ENCODE assay signal across 11 mouse cellular contexts in genomic region chr3:88538271-88539145, GRCm38 (mm10). TPM values are rescaled to one million over a fixed set of nuclear protein-coding genes. Genes with fewer than 3 reads are reported as not detected.
DNase-seq lines count a peak whose midpoint lies in the region; ATAC-seq and TF ChIP-seq lines count a peak whose summit lies in the region.
"Had no signal": no experiment of that assay in that cellular context is flagged by ENCODE, and none has a peak within 500 bp of the region (broad histone marks: within the 10 kb centered on the region; RNA-seq: fewer than 3 reads in every experiment).

No protein-coding gene starts in this region.

- peaks cover 24% of the 10 kb centered on the region for H3K36me3 ChIP-seq in heart, embryonic 11.5 days (ENCODE audit: control insufficient read depth, insufficient read depth, low read length)
- H3K36me3 ChIP-seq in heart, adult 2 months (ENCODE audit: control insufficient read depth, insufficient read depth, low read length) = no peaks in the 10 kb centered on the region
- H3K36me3 ChIP-seq in hindbrain, embryonic 10.5 days = peaks cover 72% of the 10 kb centered on the region
- peaks cover 50% of the 10 kb centered on the region for H3K36me3 ChIP-seq in midbrain, embryonic 13.5 days

- H3K4me2 ChIP-seq in heart, embryonic 11.5 days = 0 out of 2 replicates have a peak overlapping the region, but pooled peaks have one; percentile 6
- H3K4me2 ChIP-seq in midbrain, embryonic 13.5 days (replicated peaks) = peak overlapping the region; percentile 89

- H3K79me2 ChIP-seq in heart, adult 2 months (replicated peaks; ENCODE audit: control insufficient read depth, insufficient read depth, low read length) = no peaks in the 10 kb centered on the region

- TF ChIP-seq POLR2A in heart, adult 2 months (IDR thresholded peaks at IDR 0.05; ENCODE audit: insufficient read depth, low read depth, low read length) = no peak
- TF ChIP-seq POLR2A in cerebellum, adult 2 months (IDR thresholded peaks at IDR 0.05; ENCODE audit: borderline replicate concordance, insufficient read depth, low read length) = no peak

- H3K4me3 ChIP-seq in heart, embryonic 11.5 days (ENCODE audit: low read depth, low read length) = no peak overlapping the region
- H3K4me3 ChIP-seq in heart, adult 2 months = no peak overlapping the region
- peak overlapping the region; percentile 96 for H3K4me3 ChIP-seq in hindbrain, embryonic 10.5 days
- peak overlapping the region; percentile 28 for H3K4me3 ChIP-seq in midbrain, embryonic 13.5 days (replicated peaks)
- no peak overlapping the region for H3K4me3 ChIP-seq in cerebellum, adult 2 months (replicated peaks; ENCODE audit: insufficient read depth, low read depth, low read length)

- TF ChIP-seq CTCF in heart, adult 2 months (IDR thresholded peaks at IDR 0.05) = no peak
- TF ChIP-seq CTCF in cerebellum, adult 2 months (IDR thresholded peaks at IDR 0.05; ENCODE audit: borderline replicate concordance, insufficient read depth, low read depth, low read length) = no peak

- intact Hi-C loops in heart, adult 2 months (cut with DNase I) = no loop called here

- WGBS in heart, embryonic 11.5 days (ENCODE audit: insufficient replicate concordance) = 42% methylated on average over 9 of the region's 9 CpGs
- 76% methylated on average over 9 of the region's 9 CpGs for WGBS in heart, adult 2 months
- WGBS in hindbrain, embryonic 10.5 days = 20% methylated on average over 9 of the region's 9 CpGs
- 8% methylated on average over 9 of the region's 9 CpGs for WGBS in midbrain, embryonic 13.5 days
- 52% methylated on average over 9 of the region's 9 CpGs for WGBS in cerebellum, adult 2 months

- H3K27ac ChIP-seq in heart, embryonic 11.5 days (ENCODE audit: low read depth, low read length) = no peak overlapping the region
- no peak overlapping the region for H3K27ac ChIP-seq in heart, adult 2 months
- peak overlapping the region; percentile 84 for H3K27ac ChIP-seq in hindbrain, embryonic 10.5 days
- H3K27ac ChIP-seq in midbrain, embryonic 13.5 days = peak overlapping the region; percentile 99
- H3K27ac ChIP-seq in cerebellum, adult 2 months (ENCODE audit: insufficient read depth, low read length) = no peak overlapping the region

- no peak for DNase-seq in heart, adult 2 months
- DNase-seq in embryo, embryonic 11 days = peak; percentile 47
- DNase-seq in hindbrain, embryonic 10.5 days (ENCODE audit: low spot score) = peak; percentile 48
- no peak for DNase-seq in frontal cortex, postnatal 14 days (ENCODE audit: low spot score in 2 of 2)
- DNase-seq in cerebellum, adult 2 months = no peak
- no peak for DNase-seq in thymus, postnatal 14 days
- DNase-seq: gastrocnemius, postnatal 25 days; lung, postnatal 10 days had no signal

- H3K9me3 ChIP-seq in heart, embryonic 11.5 days (replicated peaks; ENCODE audit: control insufficient read depth, low read length) = no peaks in the 10 kb centered on the region
- no peaks in the 10 kb centered on the region for H3K9me3 ChIP-seq in hindbrain, embryonic 10.5 days
- H3K9me3 ChIP-seq in midbrain, embryonic 13.5 days = no peaks in the 10 kb centered on the region

- TF ChIP-seq EP300 in heart, adult 2 months (IDR thresholded peaks at IDR 0.05; ENCODE audit: insufficient read depth, low read depth, low read length) = no peak

- H3K9ac ChIP-seq in heart, embryonic 11.5 days (ENCODE audit: low read depth, low read length) = no peak overlapping the region
- H3K9ac ChIP-seq in heart, adult 2 months (ENCODE audit: low read depth, low read length) = no peak overlapping the region
- H3K9ac ChIP-seq in midbrain, embryonic 13.5 days (replicated peaks) = peak overlapping the region; percentile 100

- peaks cover 50% of the 10 kb centered on the region for H3K4me1 ChIP-seq in heart, embryonic 11.5 days (ENCODE audit: control insufficient read depth, insufficient read depth, low read length)
- peaks cover 3% of the 10 kb centered on the region; the same call in 1 of the 2 replicates for H3K4me1 ChIP-seq in heart, adult 2 months (ENCODE audit: control insufficient read depth, insufficient read depth, low read length)
- peaks cover 95% of the 10 kb centered on the region for H3K4me1 ChIP-seq in hindbrain, embryonic 10.5 days (replicated peaks)
- peaks cover 82% of the 10 kb centered on the region for H3K4me1 ChIP-seq in midbrain, embryonic 13.5 days (replicated peaks)
- H3K4me1 ChIP-seq in cerebellum, adult 2 months (ENCODE audit: control insufficient read depth, insufficient read depth, low read length) = peaks cover 23% of the 10 kb centered on the region

- no peaks in the 10 kb centered on the region for H3K27me3 ChIP-seq in heart, embryonic 11.5 days (ENCODE audit: control insufficient read depth, insufficient read depth, low read length)
- H3K27me3 ChIP-seq in heart, adult 2 months (ENCODE audit: control insufficient read depth, insufficient read depth, low read length) = no peaks in the 10 kb centered on the region
- H3K27me3 ChIP-seq in hindbrain, embryonic 10.5 days (ENCODE audit: insufficient read depth, poor library complexity, severe bottlenecking) = no peaks in the 10 kb centered on the region
- H3K27me3 ChIP-seq in midbrain, embryonic 13.5 days = no peaks in the 10 kb centered on the region
- H3K27me3 ChIP-seq in cerebellum, adult 2 months (ENCODE audit: control insufficient read depth, insufficient read depth, low read length) = no peaks in the 10 kb centered on the region

- ATAC-seq in heart, embryonic 11.5 days (replicated peaks; ENCODE audit: insufficient number of reproducible peaks, low FRiP score, low TSS enrichment) = no peak
- ATAC-seq in midbrain, embryonic 13.5 days = no peak

RNA-seq across cellular contexts. Expression of gene Mex3a, which starts 6.3 kb away (rescaled TPM):
- 16.5 and 16.9 TPM in 2 replicates for polyA plus RNA-seq in heart, embryonic 11.5 days (2014; fragmentation: Nextera tagmentation; extraction: Ambion mirVana)
- under 1 TPM; 0.42 to 0.45 TPM for total RNA-seq in heart, adult 2 months (2021)
- 0.27 and 0.59 TPM in 2 replicates for polyA plus RNA-seq in heart, adult 2 months (2012; rRNA removed)
- 30.7 and 31.0 TPM in 2 replicates for polyA plus RNA-seq in hindbrain, embryonic 10.5 days (2016; fragmentation: Nextera tagmentation; extraction: Ambion mirVana)
- polyA plus RNA-seq in midbrain, embryonic 13.5 days (2015; fragmentation: Nextera tagmentation; extraction: Ambion mirVana) = 49.5 and 51.5 TPM in 2 replicates
- polyA plus RNA-seq in cerebellum, adult 2 months (2012; rRNA removed) = 1.2 and 1.3 TPM in 2 replicates

RNA-seq across cellular contexts. Expression of gene Rab25, which starts 9.6 kb away (rescaled TPM):
- 0.21 TPM in 1 of 2 replicates, not detected in the other for polyA plus RNA-seq in heart, embryonic 11.5 days (2014; fragmentation: Nextera tagmentation; extraction: Ambion mirVana)
- not detected for total RNA-seq in heart, adult 2 months (2021)
- polyA plus RNA-seq in heart, adult 2 months (2012; rRNA removed) = 2.2 TPM in 1 of 2 replicates, not detected in the other
- polyA plus RNA-seq in hindbrain, embryonic 10.5 days (2016; fragmentation: Nextera tagmentation; extraction: Ambion mirVana) = 2.1 and 2.9 TPM in 2 replicates
- polyA plus RNA-seq in midbrain, embryonic 13.5 days (2015; fragmentation: Nextera tagmentation; extraction: Ambion mirVana) = not detected in 2 replicates
- 0.46 and 1.4 TPM in 2 replicates for polyA plus RNA-seq in cerebellum, adult 2 months (2012; rRNA removed)
- total RNA-seq: gastrocnemius, postnatal 25 days; left cerebral cortex, adult 18-20 months had no signal

RNA-seq across cellular contexts. Expression of gene Lamtor2, which starts 14.4 kb away (rescaled TPM):
- 86.9 and 110 TPM in 2 replicates for polyA plus RNA-seq in heart, embryonic 11.5 days (2014; fragmentation: Nextera tagmentation; extraction: Ambion mirVana)
- 100 to 1,000 TPM in 1 of 2 experiments, 10 to 100 TPM in 1; 94.3 to 104 TPM for total RNA-seq in heart, adult 2 months (2021)
- 118 TPM in 2 replicates for polyA plus RNA-seq in heart, adult 2 months (2012; rRNA removed)
- 173 and 180 TPM in 2 replicates for polyA plus RNA-seq in hindbrain, embryonic 10.5 days (2016; fragmentation: Nextera tagmentation; extraction: Ambion mirVana)
- 181 and 182 TPM in 2 replicates for polyA plus RNA-seq in midbrain, embryonic 13.5 days (2015; fragmentation: Nextera tagmentation; extraction: Ambion mirVana)
- polyA plus RNA-seq in cerebellum, adult 2 months (2012; rRNA removed) = 143 and 159 TPM in 2 replicates

RNA-seq across cellular contexts. Expression of gene Ubqln4, which starts 15.1 kb away (rescaled TPM):
- 48.8 and 49.5 TPM in 2 replicates for polyA plus RNA-seq in heart, embryonic 11.5 days (2014; fragmentation: Nextera tagmentation; extraction: Ambion mirVana)
- total RNA-seq in heart, adult 2 months (2021) = 10 to 100 TPM; 70.1 to 76.5 TPM
- polyA plus RNA-seq in heart, adult 2 months (2012; rRNA removed) = 69.3 and 86.7 TPM in 2 replicates
- polyA plus RNA-seq in hindbrain, embryonic 10.5 days (2016; fragmentation: Nextera tagmentation; extraction: Ambion mirVana) = 69.0 and 72.5 TPM in 2 replicates
- polyA plus RNA-seq in midbrain, embryonic 13.5 days (2015; fragmentation: Nextera tagmentation; extraction: Ambion mirVana) = 39.1 and 46.7 TPM in 2 replicates
- 86.4 and 87.3 TPM in 2 replicates for polyA plus RNA-seq in cerebellum, adult 2 months (2012; rRNA removed)

RNA-seq across cellular contexts. Expression of gene Lmna, which starts 28.8 kb away (rescaled TPM):
- 78.2 and 82.0 TPM in 2 replicates for polyA plus RNA-seq in heart, embryonic 11.5 days (2014; fragmentation: Nextera tagmentation; extraction: Ambion mirVana)
- 100 to 1,000 TPM; 117 to 138 TPM for total RNA-seq in heart, adult 2 months (2021)
- 67.3 and 85.2 TPM in 2 replicates for polyA plus RNA-seq in heart, adult 2 months (2012; rRNA removed)
- polyA plus RNA-seq in hindbrain, embryonic 10.5 days (2016; fragmentation: Nextera tagmentation; extraction: Ambion mirVana) = 13.4 and 24.0 TPM in 2 replicates
- 21.4 and 23.4 TPM in 2 replicates for polyA plus RNA-seq in midbrain, embryonic 13.5 days (2015; fragmentation: Nextera tagmentation; extraction: Ambion mirVana)
- 51.4 and 57.1 TPM in 2 replicates for polyA plus RNA-seq in cerebellum, adult 2 months (2012; rRNA removed)

Comparison
In these comparisons a context has a peak if more than half of its experiments do, and no peak if none do; other contexts are left out.
1. H3K27ac ChIP-seq: peak in hindbrain, embryonic 10.5 days (single experiment) and midbrain, embryonic 13.5 days (single experiment); none in heart, embryonic 11.5 days (single experiment), heart, adult 2 months (single experiment) and cerebellum, adult 2 months (single experiment).
2. H3K4me3 ChIP-seq: peak in hindbrain, embryonic 10.5 days (single experiment) and midbrain, embryonic 13.5 days (single experiment); none in heart, embryonic 11.5 days (single experiment), heart, adult 2 months (single experiment) and cerebellum, adult 2 months (single experiment).
3. DNase-seq: peak in embryo, embryonic 11 days (single experiment) and hindbrain, embryonic 10.5 days (single experiment); none in heart, adult 2 months (0 of 2), frontal cortex, postnatal 14 days (0 of 2), cerebellum, adult 2 months (0 of 2) and thymus, postnatal 14 days (single experiment).